Mouse (Mus musculus): Measurements from ENCODE around the gene Bicc1. TPM values are rescaled to one million over a fixed set of nuclear protein-coding genes. Genes with fewer than 3 reads are reported as not detected.

The Bicc1 gene
- total RNA-seq, 2 experiments from 2014 or later = 10.2 to 10.8 TPM

- peak; percentile 29 to 39 for DNase-seq (ENCODE audit: low spot score in 2 of 2)
Measured at GRCm38 (mm10) chr10:71058616-71059247, 100.8 kb downstream of the Bicc1 start.

- no peak for DNase-seq (ENCODE audit: low spot score in 2 of 2)
Measured at GRCm38 (mm10) chr10:71058070-71058469, 101.4 kb downstream of the Bicc1 start.

GRCm38 (mm10) chr10:71052748-71053147 lies 106.8 kb downstream of the Bicc1 start:
- no peak for DNase-seq (ENCODE audit: low spot score in 2 of 2)

GRCm38 (mm10) chr10:71052208-71052607 lies 107.3 kb downstream of the Bicc1 start:
- no peak for DNase-seq (ENCODE audit: low spot score in 2 of 2)

GRCm38 (mm10) chr10:71050722-71051333 lies 108.7 kb downstream of the Bicc1 start:
- DNase-seq (ENCODE audit: low spot score in 2 of 2) = no peak

GRCm38 (mm10) chr10:71049294-71049693 lies 110.2 kb downstream of the Bicc1 start:
- DNase-seq (ENCODE audit: low spot score in 2 of 2) = peak in 1 of 2 experiments; percentile 12

- no peak for DNase-seq (ENCODE audit: low spot score in 2 of 2)
Measured at GRCm38 (mm10) chr10:71044410-71044809, 115.1 kb downstream of the Bicc1 start.

- DNase-seq (ENCODE audit: low spot score in 2 of 2) = no peak
Measured at GRCm38 (mm10) chr10:71041874-71042273, 117.6 kb downstream of the Bicc1 start.

- no peak for DNase-seq (ENCODE audit: low spot score in 2 of 2)
Measured at GRCm38 (mm10) chr10:71036484-71036883, 123.0 kb downstream of the Bicc1 start.

- DNase-seq (ENCODE audit: low spot score in 2 of 2) = no peak
Measured at GRCm38 (mm10) chr10:71028996-71029395, 130.5 kb downstream of the Bicc1 start.

- no peak for DNase-seq (ENCODE audit: low spot score in 2 of 2)
Measured at GRCm38 (mm10) chr10:71028066-71028844, 131.2 kb downstream of the Bicc1 start.

- DNase-seq (ENCODE audit: low spot score in 2 of 2) = no peak
Measured at GRCm38 (mm10) chr10:71025131-71025894, 134.2 kb downstream of the Bicc1 start.

- no peak for DNase-seq (ENCODE audit: low spot score in 2 of 2)
Measured at GRCm38 (mm10) chr10:71024681-71025080, 134.8 kb downstream of the Bicc1 start.

- no peak for DNase-seq (ENCODE audit: low spot score in 2 of 2)
Measured at GRCm38 (mm10) chr10:71023471-71023870, 136.0 kb downstream of the Bicc1 start.

- no peak for DNase-seq (ENCODE audit: low spot score in 2 of 2)
Measured at GRCm38 (mm10) chr10:71020459-71020858, 139.0 kb downstream of the Bicc1 start.

GRCm38 (mm10) chr10:71019836-71020235 lies 139.7 kb downstream of the Bicc1 start:
- no peak for DNase-seq (ENCODE audit: low spot score in 2 of 2)

- no peak for DNase-seq (ENCODE audit: low spot score in 2 of 2)
Measured at GRCm38 (mm10) chr10:71009771-71010496, 149.6 kb downstream of the Bicc1 start.

- no peak for DNase-seq (ENCODE audit: low spot score in 2 of 2)
Measured at GRCm38 (mm10) chr10:71008721-71009120, 150.8 kb downstream of the Bicc1 start.

- no peak for DNase-seq (ENCODE audit: low spot score in 2 of 2)
Measured at GRCm38 (mm10) chr10:71007956-71008355, 151.5 kb downstream of the Bicc1 start.

- no peak for DNase-seq (ENCODE audit: low spot score in 2 of 2)
Measured at GRCm38 (mm10) chr10:71007516-71007915, 152.0 kb downstream of the Bicc1 start.

GRCm38 (mm10) chr10:71007001-71007400 lies 152.5 kb downstream of the Bicc1 start:
- no peak for DNase-seq (ENCODE audit: low spot score in 2 of 2)

Measured in adrenal gland, adult 18-20 months (tissue).